Mouse (Mus musculus) midbrain, postnatal 0 days (tissue): Measurements from ENCODE around the gene Utp14a. TPM values are rescaled to one million over a fixed set of nuclear protein-coding genes. Genes with fewer than 3 reads are reported as not detected.

Source experiments
- ATAC-seq: fragments of 200-750 bp; cut with Nextera tagmentation; 2 replicates; pipeline ENCODE4 v1.8.0; 2017; ENCODE audit warnings: moderate number of reproducible peaks, mild to moderate bottlenecking, moderate TSS enrichment, moderate library complexity; ENCODE audit not compliant: low FRiP score
- DNase-seq: peaks from one replicate; pipeline ENCODE4 v3.0.0-alpha.2; 2015; ENCODE audit warnings: low spot score
- H3K27ac ChIP-seq: fragments of 300-500 bp; sonication (generic); 2 replicates; pipeline ENCODE4 v1.5.1; 2014; ENCODE audit warnings: low read depth, mild to moderate bottlenecking, low read length, mixed read lengths
- H3K27me3 ChIP-seq: fragments of 300-500 bp; sonication (generic); 2 replicates; pipeline ENCODE4 v1.6.1; 2014; ENCODE audit warnings: low read length, control low read depth, mixed read lengths; ENCODE audit not compliant: insufficient read depth
- H3K36me3 ChIP-seq: fragments of 300-500 bp; sonication (generic); 2 replicates; pipeline ENCODE4 v1.6.1; 2014; ENCODE audit warnings: low read length, control low read depth, mixed read lengths; ENCODE audit not compliant: insufficient read depth
- H3K4me1 ChIP-seq: fragments of 300-500 bp; sonication (generic); 2 replicates; pipeline ENCODE4 v1.6.1; 2014; ENCODE audit warnings: mild to moderate bottlenecking, control low read depth, antibody characterized with exemption, low read length, mixed read lengths; ENCODE audit not compliant: insufficient read depth
- H3K4me2 ChIP-seq: fragments of 300-500 bp; sonication (generic); 2 replicates; pipeline ENCODE4 v1.6.1; 2014; ENCODE audit warnings: low read depth, mild to moderate bottlenecking, low read length, mixed read lengths; ENCODE audit not compliant: poor library complexity, severe bottlenecking
- H3K4me3 ChIP-seq: fragments of 300-500 bp; sonication (generic); 2 replicates; pipeline ENCODE4 v1.5.1; 2014; ENCODE audit warnings: low read depth, mild to moderate bottlenecking, low read length, moderate library complexity
- H3K9ac ChIP-seq: fragments of 300-500 bp; sonication (generic); replicated peaks from 2 replicates; pipeline ENCODE4 v1.6.1; 2014; ENCODE audit warnings: mild to moderate bottlenecking, low read length, moderate library complexity, mixed read lengths; ENCODE audit not compliant: poor library complexity, severe bottlenecking
- H3K9me3 ChIP-seq: fragments of 300-500 bp; sonication (generic); 2 replicates; pipeline ENCODE4 v1.6.1; 2016; ENCODE audit warnings: low read length, control low read depth
- CTCF ChIP-seq: IDR thresholded peaks from 2 replicates; pipeline ENCODE4 v1.5.1; 2016; ENCODE audit warnings: antibody characterized with exemption, mild to moderate bottlenecking
- WGBS: fragments of 180-500 bp; shearing (Covaris S2); extraction: QIAGEN DNeasy Blood & Tissue Kit; methylation state at CpG from one replicate; pipeline ENCODE4 v1.1.7; 2014; 5-methylcytosine and 5-hydroxymethylcytosine counted together
- polyA plus RNA-seq: library from polyadenylated mRNA; unstranded; fragments of >200 nt; fragmentation: Nextera tagmentation; extraction: Ambion mirVana; gene quantifications from 2 replicates; pipeline ENCODE4 v1.2.1, GENCODE M21; 2015
- total RNA-seq: library from RNA; depleted of rRNA; stranded (reverse); fragments of >200 nt; gene quantifications from 2 replicates; pipeline ENCODE4 v1.2.3, GENCODE M21; 2014

Utp14a gene
- total and polyA plus RNA-seq, 2 experiments from 2014 or later = 5.8 to 9.4 TPM

- no peaks in the 10 kb centered on the region for H3K9me3 ChIP-seq
- ATAC-seq (no peak), DNase-seq (no peak)
- no peak overlapping the region for H3K4me2 ChIP-seq
- TF ChIP-seq CTCF = no peak
- H3K4me3 ChIP-seq = no peak overlapping the region
- WGBS = 43% methylated on average over 3 of the region's 3 CpGs
- H3K4me1 ChIP-seq = no peaks in the 10 kb centered on the region
- no peak overlapping the region for H3K27ac ChIP-seq
- H3K36me3 ChIP-seq = no peaks in the 10 kb centered on the region
- H3K9ac ChIP-seq = no peak overlapping the region
- no peaks in the 10 kb centered on the region for H3K27me3 ChIP-seq
Observed at GRCm38 (mm10) chrX:48291413-48291812, 34.8 kb downstream of the Utp14a start.

GRCm38 (mm10) chrX:48305356-48305755 is 48.7 kb downstream of the Utp14a start:
- no peaks in the 10 kb centered on the region for H3K4me1 ChIP-seq
- no peak overlapping the region for H3K9ac ChIP-seq
- no peak for ATAC-seq
- 79% methylated on average over 4 of the region's 4 CpGs for WGBS
- TF ChIP-seq CTCF = no peak
- no peak for DNase-seq
- no peak overlapping the region for H3K27ac ChIP-seq
- H3K36me3 ChIP-seq = no peaks in the 10 kb centered on the region
- no peaks in the 10 kb centered on the region for H3K27me3 ChIP-seq
- no peak overlapping the region for H3K4me2 ChIP-seq
- no peaks in the 10 kb centered on the region for H3K9me3 ChIP-seq
- no peak overlapping the region for H3K4me3 ChIP-seq

- peak overlapping the region; percentile 17; the same call in 1 of the 2 replicates for H3K4me3 ChIP-seq
- TF ChIP-seq CTCF = no peak
- no peaks in the 10 kb centered on the region for H3K9me3 ChIP-seq
- H3K4me1 ChIP-seq = peaks cover 4% of the 10 kb centered on the region; the same call in 1 of the 2 replicates
- no peak for ATAC-seq
- H3K36me3 ChIP-seq = no peaks in the 10 kb centered on the region
- no peaks in the 10 kb centered on the region for H3K27me3 ChIP-seq
- no peak overlapping the region for H3K9ac ChIP-seq
- no peak for DNase-seq
- WGBS = 25% methylated on average over 26 of the region's 26 CpGs
- no peak overlapping the region for H3K27ac ChIP-seq
- H3K4me2 ChIP-seq = peak overlapping the region; percentile 42
Observed at GRCm38 (mm10) chrX:48310706-48311517, 54.2 kb downstream of the Utp14a start.

GRCm38 (mm10) chrX:48311727-48312126 is 55.1 kb downstream of the Utp14a start:
- ATAC-seq (no peak), DNase-seq (no peak)
- Histone ChIP-seq H3K9me3 (no peaks in the 10 kb centered on the region), H3K4me2 (no peak overlapping the region), H3K36me3 (no peaks in the 10 kb centered on the region), H3K27ac (no peak overlapping the region), H3K4me1 (peaks cover 4% of the 10 kb centered on the region; the same call in 1 of the 2 replicates), H3K27me3 (no peaks in the 10 kb centered on the region), H3K4me3 (no peak overlapping the region), H3K9ac (no peak overlapping the region)
- 84% methylated on average over 5 of the region's 5 CpGs for WGBS
- TF ChIP-seq CTCF = no peak

- ATAC-seq = peak; percentile 71; the same call in 1 of the 2 replicates
- H3K9me3 ChIP-seq = no peaks in the 10 kb centered on the region
- WGBS = 15% methylated on average over 30 of the region's 33 CpGs
- peak; percentile 41 for DNase-seq
- H3K27me3 ChIP-seq = peaks cover 4% of the 10 kb centered on the region; the same call in 1 of the 2 replicates
- H3K9ac ChIP-seq = peak overlapping the region; percentile 24; the same call in 1 of the 2 replicates
- peaks cover 4% of the 10 kb centered on the region; the same call in 1 of the 2 replicates for H3K4me1 ChIP-seq
- peak overlapping the region; percentile 37 for H3K4me3 ChIP-seq
- TF ChIP-seq CTCF = no peak
- H3K4me2 ChIP-seq = peak overlapping the region; percentile 60
- no peaks in the 10 kb centered on the region for H3K36me3 ChIP-seq
- H3K27ac ChIP-seq = no peak overlapping the region
Observed at GRCm38 (mm10) chrX:48314530-48315079, 57.9 kb downstream of the Utp14a start.

GRCm38 (mm10) chrX:48317444-48317843 is 60.8 kb downstream of the Utp14a start:
- DNase-seq = no peak
- Histone ChIP-seq H3K9ac (no peak overlapping the region), H3K4me1 (peaks cover 4% of the 10 kb centered on the region; the same call in 1 of the 2 replicates), H3K4me3 (no peak overlapping the region), H3K4me2 (no peak overlapping the region), H3K27ac (no peak overlapping the region), H3K36me3 (no peaks in the 10 kb centered on the region), H3K27me3 (peaks cover 4% of the 10 kb centered on the region; the same call in 1 of the 2 replicates), H3K9me3 (no peaks in the 10 kb centered on the region)
- 71% methylated on average over 3 of the region's 3 CpGs for WGBS
- TF ChIP-seq CTCF = no peak
- ATAC-seq = no peak
